Mouse (Mus musculus) G1E (cell line): ENCODE results near the gene Olfr1419. TPM values are rescaled to one million over a fixed set of nuclear protein-coding genes. Genes with fewer than 3 reads are reported as not detected.

ENCODE experiments used
- ATAC-seq: 2 replicates; pipeline ENCODE4 v1.8.0; 2016; ENCODE audit warnings: mild to moderate bottlenecking; ENCODE audit not compliant: insufficient number of reproducible peaks, poor library complexity, low FRiP score, severe bottlenecking; ENCODE audit errors: extremely low read depth
- DNase-seq: peaks from one replicate; pipeline ENCODE4 v3.0.0; 2012; ENCODE audit warnings: low spot score
- H3K27me3 ChIP-seq: 2 replicates; pipeline ENCODE4 v1.6.1; 2012; ENCODE audit warnings: mild to moderate bottlenecking, low read length, inconsistent platforms; ENCODE audit not compliant: insufficient read depth
- H3K36me3 ChIP-seq: replicated peaks from 2 replicates; pipeline ENCODE3; 2012; ENCODE audit warnings: mild to moderate bottlenecking, inconsistent platforms
- H3K4me1 ChIP-seq: 2 replicates; pipeline ENCODE4 v1.6.1; 2012; ENCODE audit warnings: low read depth, low read length, inconsistent platforms, mixed read lengths; ENCODE audit not compliant: insufficient read depth
- H3K4me3 ChIP-seq: 2 replicates; pipeline ENCODE4 v1.5.1; 2012; ENCODE audit warnings: low read depth, mild to moderate bottlenecking, inconsistent platforms, low read length, moderate library complexity, mixed read lengths
- H3K9me3 ChIP-seq: replicated peaks from 2 replicates; pipeline ENCODE4 v1.6.1; 2012; ENCODE audit warnings: inconsistent platforms
- CTCF ChIP-seq: IDR thresholded peaks from 2 replicates; pipeline ENCODE4 v1.5.1; 2012; ENCODE audit warnings: low read depth, low read length, inconsistent platforms, mixed read lengths
- GATA1 ChIP-seq: IDR thresholded peaks from 2 replicates; pipeline ENCODE4 v1.6.1; 2012; ENCODE audit warnings: borderline replicate concordance, low read length, inconsistent platforms, mixed read lengths
- GATA2 ChIP-seq: IDR thresholded peaks from 2 replicates; pipeline ENCODE4 v1.6.1; 2012; ENCODE audit warnings: low read depth, low read length, inconsistent platforms, borderline replicate concordance
- POLR2AphosphoS5 ChIP-seq: IDR thresholded peaks from 2 replicates; pipeline ENCODE4 v1.6.1; 2012; ENCODE audit warnings: low read depth, low read length, inconsistent platforms; ENCODE audit not compliant: insufficient replicate concordance
- TAL1 ChIP-seq: conservative IDR thresholded peaks from 2 replicates; pipeline ENCODE4 v1.6.1; 2012; ENCODE audit warnings: low read depth, low read length, inconsistent platforms, mixed read lengths
- polyA plus RNA-seq: library from polyadenylated mRNA; stranded (reverse); fragments of >175 nt; gene quantifications from 2 replicates; pipeline ENCODE4 v1.2.3, GENCODE M21; 2012
- total RNA-seq, 2 experiments: library from RNA; stranded (forward) in 1 of 2; stranded (reverse) in 1 of 2; fragments of 200-1000 nt in 1 of 2; fragments of >200 nt in 1 of 2; fragmentation: Nextera tagmentation in 1 of 2; gene quantifications; 2 replicates each; pipeline ENCODE4 v1.2.3; 2014 to 2017

Gene Olfr1419
- total and polyA plus RNA-seq, 3 experiments: 0.22 TPM; not detected in 2

DNA sequence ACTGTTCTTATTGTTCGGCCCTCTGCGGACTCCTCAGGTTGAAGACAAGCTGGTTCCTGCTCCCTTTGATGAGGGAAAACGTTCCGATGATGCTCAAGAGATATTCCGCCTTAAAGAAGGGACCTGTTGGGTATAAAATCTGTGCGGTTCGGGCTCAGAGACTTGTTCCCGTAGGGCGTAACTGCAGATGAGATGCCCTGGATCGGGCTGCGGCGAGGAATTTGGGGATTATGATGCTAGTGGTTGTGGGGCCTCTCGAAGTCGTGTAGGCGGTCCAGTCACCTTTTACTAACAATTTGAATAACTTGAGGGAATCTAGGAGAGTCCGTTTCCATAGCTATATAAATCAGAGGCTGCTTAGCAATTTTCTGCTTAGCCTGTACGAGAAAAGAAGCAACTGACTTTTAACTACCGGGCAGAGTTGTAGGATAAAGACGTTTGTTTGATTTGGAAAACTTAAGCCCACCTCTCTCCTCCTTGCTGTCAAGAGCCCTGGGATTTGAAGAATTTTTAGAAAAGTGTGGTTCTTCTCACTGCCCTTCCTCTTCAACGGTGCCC, 55.7 kb downstream of the Olfr1419 start, which contains the start of gene Stx3:
Gene Stx3 (minus strand): TSS at position 261 of the 558 bp plus-strand sequence.
- no peak for DNase-seq
- peaks cover 23% of the 10 kb centered on the region for H3K27me3 ChIP-seq
- no peaks in the 10 kb centered on the region for H3K4me1 ChIP-seq
- no peak within 1 kb of the TSS for H3K4me3 ChIP-seq
- H3K9me3 ChIP-seq: no peaks in the 10 kb centered on the region
- H3K36me3 ChIP-seq: no peaks in the 10 kb centered on the region
- TF ChIP-seq GATA2 (no peak), CTCF (no peak), POLR2AphosphoS5 (no peak), GATA1 (no peak), TAL1 (no peak)
- ATAC-seq: no peak

Other genes with a start within 250 kb of the Olfr1419 start
- not detected in 2 replicates for gene Ms4a3, start 234.3 kb downstream of the Olfr1419 start, total RNA-seq (2014; fragmentation: Nextera tagmentation)
- gene Ms4a3, start 234.3 kb downstream of the Olfr1419 start, total RNA-seq (2017): 0.35 TPM in 1 of 2 replicates, not detected in the other
- not detected in 2 replicates for gene Ms4a3, start 234.3 kb downstream of the Olfr1419 start, polyA plus RNA-seq
- gene Oosp2, start 214.5 kb downstream of the Olfr1419 start, total RNA-seq (2014; fragmentation: Nextera tagmentation): not detected in 2 replicates
- not detected in 2 replicates for gene Oosp2, start 214.5 kb downstream of the Olfr1419 start, total RNA-seq (2017)
- not detected in 2 replicates for gene Oosp2, start 214.5 kb downstream of the Olfr1419 start, polyA plus RNA-seq
- not detected in 2 replicates for gene Oosp1, start 184.0 kb downstream of the Olfr1419 start, total RNA-seq (2014; fragmentation: Nextera tagmentation)
- 0.11 TPM in 1 of 2 replicates, not detected in the other for gene Oosp1, start 184.0 kb downstream of the Olfr1419 start, total RNA-seq (2017)
- gene Oosp1, start 184.0 kb downstream of the Olfr1419 start, polyA plus RNA-seq: not detected in 2 replicates
- not detected in 2 replicates for gene Oosp3, start 178.1 kb downstream of the Olfr1419 start, total RNA-seq (2014; fragmentation: Nextera tagmentation)
- not detected in 2 replicates for gene Oosp3, start 178.1 kb downstream of the Olfr1419 start, total RNA-seq (2017)
- gene Oosp3, start 178.1 kb downstream of the Olfr1419 start, polyA plus RNA-seq: not detected in 2 replicates
- not detected in 2 replicates for gene Gif, start 127.6 kb downstream of the Olfr1419 start, total RNA-seq (2014; fragmentation: Nextera tagmentation)
- gene Gif, start 127.6 kb downstream of the Olfr1419 start, total RNA-seq (2017): 0.06 TPM in 1 of 2 replicates, not detected in the other
- not detected in 2 replicates for gene Gif, start 127.6 kb downstream of the Olfr1419 start, polyA plus RNA-seq
- gene Mrpl16, start 104.7 kb downstream of the Olfr1419 start, total RNA-seq (2014; fragmentation: Nextera tagmentation): 42.2 and 53.1 TPM in 2 replicates
- 68.5 and 91.4 TPM in 2 replicates for gene Mrpl16, start 104.7 kb downstream of the Olfr1419 start, total RNA-seq (2017)
- gene Mrpl16, start 104.7 kb downstream of the Olfr1419 start, polyA plus RNA-seq: 10.1 and 27.1 TPM in 2 replicates
- gene Stx3, start 55.7 kb downstream of the Olfr1419 start, total RNA-seq (2014; fragmentation: Nextera tagmentation): not detected in 2 replicates
- gene Stx3, start 55.7 kb downstream of the Olfr1419 start, total RNA-seq (2017): 1.3 and 1.9 TPM in 2 replicates
- not detected in 2 replicates for gene Stx3, start 55.7 kb downstream of the Olfr1419 start, polyA plus RNA-seq
- gene Olfr1417, start 35.9 kb downstream of the Olfr1419 start, total RNA-seq (2014; fragmentation: Nextera tagmentation): not detected in 2 replicates
- gene Olfr1417, start 35.9 kb downstream of the Olfr1419 start, total RNA-seq (2017): 0.05 and 0.29 TPM in 2 replicates
- gene Olfr1417, start 35.9 kb downstream of the Olfr1419 start, polyA plus RNA-seq: not detected in 2 replicates
- not detected in 2 replicates for gene Olfr1418, start 14.0 kb downstream of the Olfr1419 start, total RNA-seq (2014; fragmentation: Nextera tagmentation)
- gene Olfr1418, start 14.0 kb downstream of the Olfr1419 start, total RNA-seq (2017): 0.11 and 0.17 TPM in 2 replicates
- not detected in 2 replicates for gene Olfr1418, start 14.0 kb downstream of the Olfr1419 start, polyA plus RNA-seq
- gene Olfr1420, start 11.5 kb upstream of the Olfr1419 start, total RNA-seq (2014; fragmentation: Nextera tagmentation): not detected in 2 replicates
- 0.17 and 0.38 TPM in 2 replicates for gene Olfr1420, start 11.5 kb upstream of the Olfr1419 start, total RNA-seq (2017)
- gene Olfr1420, start 11.5 kb upstream of the Olfr1419 start, polyA plus RNA-seq: not detected in 2 replicates
- gene Patl1, start 37.3 kb upstream of the Olfr1419 start, total RNA-seq (2014; fragmentation: Nextera tagmentation): 59.4 and 65.8 TPM in 2 replicates
- gene Patl1, start 37.3 kb upstream of the Olfr1419 start, total RNA-seq (2017): 19.0 and 20.4 TPM in 2 replicates
- 15.8 and 17.7 TPM in 2 replicates for gene Patl1, start 37.3 kb upstream of the Olfr1419 start, polyA plus RNA-seq
- 44.8 and 50.4 TPM in 2 replicates for gene Osbp, start 90.8 kb upstream of the Olfr1419 start, total RNA-seq (2014; fragmentation: Nextera tagmentation)
- gene Osbp, start 90.8 kb upstream of the Olfr1419 start, total RNA-seq (2017): 28.9 and 32.1 TPM in 2 replicates
- gene Osbp, start 90.8 kb upstream of the Olfr1419 start, polyA plus RNA-seq: 10.2 and 12.2 TPM in 2 replicates
- gene Olfr1423, start 166.2 kb upstream of the Olfr1419 start, total RNA-seq (2014; fragmentation: Nextera tagmentation): not detected in 2 replicates
- 0.05 and 0.12 TPM in 2 replicates for gene Olfr1423, start 166.2 kb upstream of the Olfr1419 start, total RNA-seq (2017)
- gene Olfr1423, start 166.2 kb upstream of the Olfr1419 start, polyA plus RNA-seq: not detected in 2 replicates
- gene Olfr1424, start 187.6 kb upstream of the Olfr1419 start, total RNA-seq (2014; fragmentation: Nextera tagmentation): not detected in 2 replicates
- gene Olfr1424, start 187.6 kb upstream of the Olfr1419 start, total RNA-seq (2017): not detected in 2 replicates
- not detected in 2 replicates for gene Olfr1424, start 187.6 kb upstream of the Olfr1419 start, polyA plus RNA-seq
- not detected in 2 replicates for gene Olfr1425, start 202.6 kb upstream of the Olfr1419 start, total RNA-seq (2014; fragmentation: Nextera tagmentation)
- 0.17 and 0.44 TPM in 2 replicates for gene Olfr1425, start 202.6 kb upstream of the Olfr1419 start, total RNA-seq (2017)
- gene Olfr1425, start 202.6 kb upstream of the Olfr1419 start, polyA plus RNA-seq: not detected in 2 replicates
- not detected in 2 replicates for gene Olfr1426, start 216.9 kb upstream of the Olfr1419 start, total RNA-seq (2014; fragmentation: Nextera tagmentation)
- 0.11 and 0.12 TPM in 2 replicates for gene Olfr1426, start 216.9 kb upstream of the Olfr1419 start, total RNA-seq (2017)
- not detected in 2 replicates for gene Olfr1426, start 216.9 kb upstream of the Olfr1419 start, polyA plus RNA-seq
- not detected in 2 replicates for gene Olfr1427, start 228.2 kb upstream of the Olfr1419 start, total RNA-seq (2014; fragmentation: Nextera tagmentation)
- gene Olfr1427, start 228.2 kb upstream of the Olfr1419 start, total RNA-seq (2017): 0.05 TPM in 1 of 2 replicates, not detected in the other
- not detected in 2 replicates for gene Olfr1427, start 228.2 kb upstream of the Olfr1419 start, polyA plus RNA-seq
- gene Olfr1428, start 240.8 kb upstream of the Olfr1419 start, total RNA-seq (2014; fragmentation: Nextera tagmentation): not detected in 2 replicates
- 0.12 and 0.22 TPM in 2 replicates for gene Olfr1428, start 240.8 kb upstream of the Olfr1419 start, total RNA-seq (2017)
- gene Olfr1428, start 240.8 kb upstream of the Olfr1419 start, polyA plus RNA-seq: not detected in 2 replicates
- not detected in 2 replicates for gene Olfr76, start 248.1 kb upstream of the Olfr1419 start, total RNA-seq (2014; fragmentation: Nextera tagmentation)
- 0.33 TPM in 1 of 2 replicates, not detected in the other for gene Olfr76, start 248.1 kb upstream of the Olfr1419 start, total RNA-seq (2017)
- gene Olfr76, start 248.1 kb upstream of the Olfr1419 start, polyA plus RNA-seq: not detected in 2 replicates